Mouse (Mus musculus): ENCODE results near the gene Tspan9.
A peak's percentile ranks its signal among the peaks of the same experiment; 100 is the strongest.

Tspan9 gene

DNA sequence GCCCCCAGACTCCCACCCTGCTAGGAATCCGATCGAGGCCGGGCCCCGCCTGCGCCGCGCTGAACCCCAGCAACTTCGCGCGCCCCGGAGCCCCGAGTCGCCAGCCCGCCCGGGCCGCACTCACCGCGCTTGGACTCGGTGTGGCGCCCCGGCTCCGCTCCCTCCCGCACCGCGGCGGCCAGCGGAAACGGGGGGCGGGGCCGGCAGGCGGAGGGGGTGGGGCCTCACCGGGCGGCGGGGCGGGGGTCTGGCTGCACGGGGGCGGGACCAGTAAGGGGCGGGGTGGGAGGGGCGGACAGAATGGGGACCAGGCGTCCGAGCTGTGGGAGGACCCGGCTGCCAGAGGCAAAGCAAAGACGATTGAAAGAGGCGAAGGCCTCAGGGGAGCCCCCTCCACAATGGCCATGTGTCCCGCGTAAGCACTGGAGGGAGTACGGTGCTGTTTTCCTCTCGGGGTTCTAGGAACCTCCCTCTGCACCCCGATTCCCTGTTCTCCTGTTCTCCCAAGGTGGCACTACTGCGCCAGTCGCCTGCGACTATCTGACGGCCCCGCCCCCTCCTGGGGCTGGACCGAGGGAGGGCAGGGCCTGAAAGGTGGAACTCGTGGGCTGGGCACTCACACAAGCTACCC lies at the start of gene Tspan9:
TSS of gene Tspan9 (minus strand) at position 205 of the 631 bp plus-strand sequence.
- DNase-seq (ENCODE audit: low spot score), result no peak

GRCm38 (mm10) chr6:128183521-128183920 lies 40.1 kb upstream of the Tspan9 start:
- DNase-seq (ENCODE audit: low spot score), result no peak

GRCm38 (mm10) chr6:128181176-128181575 lies 37.8 kb upstream of the Tspan9 start:
- no peak for DNase-seq (ENCODE audit: low spot score)

- DNase-seq (ENCODE audit: low spot score), result no peak
These were observed 36.3 kb upstream of the Tspan9 start for GRCm38 (mm10) chr6:128179651-128180050.

DNA sequence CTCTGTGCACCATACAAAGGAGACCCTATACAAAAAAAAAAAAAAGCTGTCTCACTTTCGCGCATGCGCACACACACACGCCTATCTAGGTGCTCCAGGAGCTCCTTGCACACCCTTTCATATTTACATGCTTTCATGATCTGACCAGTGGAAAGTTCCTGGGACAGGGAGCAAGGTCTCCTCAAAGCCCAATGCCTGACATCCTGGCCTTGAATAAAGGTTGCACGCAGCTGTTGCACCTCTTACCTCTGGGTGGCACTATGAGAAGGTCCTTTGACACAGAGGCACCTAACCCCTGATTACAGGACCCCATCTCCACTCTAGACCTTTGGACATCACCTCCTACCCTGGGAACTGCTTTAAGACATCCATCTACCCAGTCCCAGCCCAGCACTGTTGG lies 35.9 kb upstream of the Tspan9 start:
- no peak for DNase-seq (ENCODE audit: low spot score)

- DNase-seq (ENCODE audit: low spot score), result no peak
These were observed 35.3 kb upstream of the Tspan9 start for GRCm38 (mm10) chr6:128178681-128179080.

DNA sequence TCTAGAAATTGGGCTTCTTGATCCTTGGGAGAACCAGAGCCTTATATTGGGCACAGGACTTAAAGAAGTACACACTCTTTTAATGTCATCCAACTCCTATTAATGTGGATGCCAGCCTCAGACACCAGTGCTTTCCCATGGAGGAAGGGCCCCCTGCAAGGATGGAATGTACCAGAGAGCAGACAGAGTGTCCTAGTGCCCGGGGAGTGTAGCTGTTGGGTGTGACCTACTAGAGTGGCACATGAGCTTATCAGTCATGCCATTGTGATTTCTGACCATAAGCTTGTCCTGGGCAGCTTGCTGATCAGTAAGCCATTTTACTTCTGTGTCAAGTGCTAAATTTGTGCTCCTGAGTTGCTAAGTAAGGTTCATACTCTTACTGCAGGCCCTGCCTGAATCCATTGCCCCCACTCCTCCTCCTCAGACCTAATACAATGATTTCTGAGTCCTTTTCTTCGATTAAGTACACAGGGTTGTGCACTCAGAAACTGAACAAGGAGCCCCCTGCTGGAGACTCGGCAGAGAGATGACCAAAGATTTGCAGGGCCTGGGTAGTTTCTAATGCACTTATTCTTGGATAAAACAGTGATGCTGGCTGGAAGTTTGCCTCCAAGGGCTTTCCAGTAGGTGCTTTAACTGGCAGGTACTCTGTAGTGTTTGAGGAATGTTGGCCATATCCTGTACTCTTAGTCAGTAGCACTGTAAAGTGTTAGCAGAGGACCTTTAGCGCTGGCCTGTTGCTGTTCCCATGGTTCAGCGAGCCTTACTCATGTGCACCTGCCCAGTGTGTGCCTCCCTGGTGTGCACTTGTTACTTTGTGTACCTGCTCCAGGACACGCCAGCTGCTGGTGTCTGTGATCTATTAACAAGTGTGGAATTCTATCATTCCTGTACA lies 25.6 kb upstream of the Tspan9 start:
- DNase-seq (ENCODE audit: low spot score), result no peak

GRCm38 (mm10) chr6:128165564-128165963 lies 22.2 kb upstream of the Tspan9 start:
- DNase-seq (ENCODE audit: low spot score), result no peak

DNA sequence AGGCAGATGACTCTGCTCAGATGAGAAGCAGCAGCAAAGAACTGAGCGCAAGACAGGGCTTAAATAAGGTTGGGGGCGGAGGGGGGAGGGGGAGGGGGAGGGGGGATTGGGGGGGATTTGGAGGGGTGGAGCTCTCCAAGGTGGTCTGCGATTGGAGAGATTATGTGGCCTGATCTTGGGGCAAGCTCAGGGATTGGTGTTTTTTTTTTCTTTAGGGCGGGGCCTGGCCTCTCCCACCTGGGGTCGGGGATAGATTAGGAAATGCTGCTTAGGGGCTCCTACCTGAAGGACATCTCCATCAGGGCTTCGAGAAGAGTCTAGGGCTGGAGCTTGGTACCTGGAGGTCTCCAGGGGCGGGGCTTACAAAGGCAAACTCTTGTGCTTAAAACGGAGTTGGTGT lies 21.2 kb upstream of the Tspan9 start:
- no peak for DNase-seq (ENCODE audit: low spot score)

DNA sequence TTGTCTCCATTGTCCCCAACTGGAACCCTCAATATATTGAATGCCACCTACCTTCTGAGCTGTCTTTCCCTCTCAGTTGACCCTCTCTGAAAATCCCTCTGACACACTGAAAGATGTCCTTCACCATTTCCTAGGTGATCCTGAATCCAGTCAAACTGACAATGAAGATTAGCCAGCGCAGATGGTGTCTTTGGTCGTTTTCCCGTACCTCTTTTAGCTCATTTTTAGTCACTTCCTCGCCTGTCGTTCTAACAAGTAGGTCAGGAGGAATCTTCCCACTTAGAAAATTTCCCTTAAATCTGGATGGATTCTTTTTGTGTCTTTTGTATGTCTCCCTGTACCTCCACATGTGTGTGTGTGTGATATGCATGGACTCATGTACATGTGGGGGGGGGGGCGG lies 15.7 kb upstream of the Tspan9 start:
- DNase-seq (ENCODE audit: low spot score), result no peak

GRCm38 (mm10) chr6:128158031-128158430 lies 14.6 kb upstream of the Tspan9 start:
- DNase-seq (ENCODE audit: low spot score), result no peak

DNA sequence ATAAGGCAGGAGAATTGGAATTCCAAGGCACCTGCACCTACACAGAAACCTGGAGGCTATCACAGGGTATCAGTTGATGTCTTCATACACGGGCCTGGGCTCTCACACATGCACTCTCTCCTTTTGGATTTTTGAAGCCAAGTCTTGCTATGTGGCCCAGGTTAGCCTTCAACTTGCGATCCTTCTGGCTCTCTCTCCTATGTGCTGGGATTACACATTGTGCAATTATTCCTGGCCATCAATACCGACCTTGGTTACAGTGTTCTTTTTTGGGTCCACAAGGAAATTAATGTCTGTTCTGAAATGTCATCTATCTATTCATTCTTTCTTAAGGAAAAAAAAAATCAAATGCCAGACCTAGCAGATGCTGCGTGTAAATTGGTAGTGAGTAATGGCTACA lies 13.1 kb upstream of the Tspan9 start:
- no peak for DNase-seq (ENCODE audit: low spot score)

GRCm38 (mm10) chr6:128155935-128156334 lies 12.5 kb upstream of the Tspan9 start:
- DNase-seq (ENCODE audit: low spot score), result no peak

- peak; percentile 55 for DNase-seq (ENCODE audit: low spot score)
These were observed 2.4 kb upstream of the Tspan9 start for GRCm38 (mm10) chr6:128145765-128146164.

DNA sequence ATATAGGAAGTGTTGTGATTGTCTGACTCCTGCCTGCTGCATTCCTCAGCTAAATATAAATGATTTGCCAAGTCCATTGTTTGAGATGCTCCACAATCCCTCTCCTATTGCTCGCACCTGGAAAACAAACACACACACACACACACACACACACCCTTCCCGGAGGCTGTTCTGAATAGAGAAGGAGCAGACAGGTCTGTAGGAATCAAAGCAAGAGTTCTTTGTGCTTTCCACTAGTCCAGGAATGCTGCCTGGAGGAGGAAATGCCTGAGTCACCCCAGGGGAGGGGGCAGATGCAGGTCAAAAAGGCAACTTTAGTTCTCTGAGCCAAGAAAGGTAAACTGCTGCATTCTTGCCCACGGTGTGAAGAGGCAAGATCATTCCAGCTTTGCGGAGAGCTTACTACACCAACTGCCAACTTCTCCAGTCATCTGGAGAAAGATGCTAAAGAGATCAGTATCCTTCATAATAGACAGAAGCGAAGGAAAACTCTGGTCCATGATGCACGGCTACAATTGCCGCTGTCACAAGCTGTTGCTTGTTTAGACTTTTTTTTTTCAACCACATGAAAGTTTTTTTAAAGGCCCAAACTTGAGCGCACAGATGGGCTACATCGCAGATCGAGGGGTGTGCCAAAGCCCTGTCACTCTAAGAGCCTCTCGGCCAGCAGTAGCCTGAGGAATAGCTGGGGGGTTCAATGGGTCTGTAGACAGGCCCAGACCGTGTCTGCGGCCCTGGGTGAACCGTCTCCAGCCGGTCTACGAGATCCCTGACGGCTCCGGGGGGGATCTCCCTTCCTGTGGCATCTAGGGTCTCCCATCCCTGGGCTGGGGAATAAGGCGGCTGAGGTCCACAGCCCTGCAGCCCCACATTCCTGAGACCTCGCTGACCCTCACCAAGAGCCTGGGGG lies 770 bp downstream of the Tspan9 start:
- no peak for DNase-seq (ENCODE audit: low spot score)

GRCm38 (mm10) chr6:128140724-128141123 lies 2.7 kb downstream of the Tspan9 start:
- no peak for DNase-seq (ENCODE audit: low spot score)

DNA sequence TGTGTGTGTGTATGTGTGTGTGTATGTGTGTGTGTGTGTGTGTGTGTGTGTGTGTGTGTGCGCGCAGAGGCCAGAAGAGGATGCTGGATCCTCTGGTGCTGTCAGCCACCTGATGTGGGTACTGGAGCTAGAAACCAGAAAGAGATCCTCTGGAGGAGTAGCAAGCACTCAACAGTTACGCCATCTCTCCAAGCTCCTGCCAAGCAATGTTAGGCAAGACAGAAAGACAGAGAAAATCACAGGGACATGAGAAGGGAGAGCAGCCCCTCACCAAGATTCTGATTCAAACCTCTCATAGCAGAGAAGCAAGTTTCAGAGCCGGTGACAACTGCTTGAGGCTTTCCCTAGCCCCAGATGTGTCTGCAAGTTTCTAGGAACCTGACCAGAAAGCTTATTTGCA lies 5.5 kb downstream of the Tspan9 start:
- no peak for DNase-seq (ENCODE audit: low spot score)

GRCm38 (mm10) chr6:128136654-128137053 lies 6.7 kb downstream of the Tspan9 start:
- no peak for DNase-seq (ENCODE audit: low spot score)

- no peak for DNase-seq (ENCODE audit: low spot score)
These were observed 7.9 kb downstream of the Tspan9 start for GRCm38 (mm10) chr6:128135459-128135858.

GRCm38 (mm10) chr6:128135006-128135405 lies 8.4 kb downstream of the Tspan9 start:
- no peak for DNase-seq (ENCODE audit: low spot score)

- no peak for DNase-seq (ENCODE audit: low spot score)
These were observed 9.0 kb downstream of the Tspan9 start for GRCm38 (mm10) chr6:128134196-128134924.
